Mouse (Mus musculus): ENCODE data around the gene 1700013F07Rik. TPM values are rescaled to one million over a fixed set of nuclear protein-coding genes. Genes with fewer than 3 reads are reported as not detected.
"Not testable (repeated sequence)": the region's sequence is repeated elsewhere in the genome, so short reads cannot be mapped to it uniquely, and the experiment has no call there.

Gene 1700013F07Rik
- polyA plus RNA-seq, 1 experiment: 0.17 TPM

GRCm38 (mm10) chr3:108567990-108568877, 34.3 kb downstream of the 1700013F07Rik start:
- peak; percentile 20 for DNase-seq
- peaks cover 7% of the 10 kb centered on the region; the same call in 1 of the 2 replicates for H3K4me1 ChIP-seq (ENCODE audit: control insufficient read depth, insufficient read depth, low read length)
- H3K27me3 ChIP-seq (replicated peaks; ENCODE audit: control insufficient read depth, insufficient read depth, low read length): no peaks in the 10 kb centered on the region
- H3K4me3 ChIP-seq (ENCODE audit: insufficient read depth, low read depth, low read length): no peak overlapping the region
- WGBS: 60% methylated on average over 15 of the region's 15 CpGs
- no peak overlapping the region for H3K27ac ChIP-seq (ENCODE audit: insufficient read depth, low read depth, low read length)
- TF ChIP-seq POLR2A (IDR thresholded peaks at IDR 0.05; ENCODE audit: low read depth, low read length) (no peak), CTCF (conservative IDR thresholded peaks at IDR 0.05; ENCODE audit: insufficient read depth, insufficient read length, low read depth, low read length) (no peak)
- no peaks in the 10 kb centered on the region for H3K36me3 ChIP-seq (ENCODE audit: control insufficient read depth, insufficient read depth, low read length)

- H3K4me3 ChIP-seq (ENCODE audit: insufficient read depth, low read depth, low read length); H3K4me1 ChIP-seq (ENCODE audit: control insufficient read depth, insufficient read depth, low read length); H3K36me3 ChIP-seq (ENCODE audit: control insufficient read depth, insufficient read depth, low read length); H3K27me3 ChIP-seq (replicated peaks; ENCODE audit: control insufficient read depth, insufficient read depth, low read length); H3K27ac ChIP-seq (ENCODE audit: insufficient read depth, low read depth, low read length): not testable (repeated sequence)
- DNase-seq: peak; percentile 67
- WGBS: 29% methylated on average over 3 of the region's 3 CpGs
Observed at GRCm38 (mm10) chr3:108569636-108570035, 35.7 kb downstream of the 1700013F07Rik start.

- Histone ChIP-seq H3K4me3 (ENCODE audit: insufficient read depth, low read depth, low read length) (no peak overlapping the region), H3K27me3 (replicated peaks; ENCODE audit: control insufficient read depth, insufficient read depth, low read length) (no peaks in the 10 kb centered on the region), H3K4me1 (ENCODE audit: control insufficient read depth, insufficient read depth, low read length) (peaks cover 7% of the 10 kb centered on the region; the same call in 1 of the 2 replicates), H3K27ac (ENCODE audit: insufficient read depth, low read depth, low read length) (no peak overlapping the region), H3K36me3 (ENCODE audit: control insufficient read depth, insufficient read depth, low read length) (no peaks in the 10 kb centered on the region)
- DNase-seq: no peak
- WGBS: 90% methylated on average over 14 of the region's 14 CpGs
- TF ChIP-seq POLR2A (IDR thresholded peaks at IDR 0.05; ENCODE audit: low read depth, low read length) (no peak), CTCF (conservative IDR thresholded peaks at IDR 0.05; ENCODE audit: insufficient read depth, insufficient read length, low read depth, low read length) (no peak)
Observed at GRCm38 (mm10) chr3:108570813-108571212, 36.9 kb downstream of the 1700013F07Rik start.

- peak within 1 kb of the TSS; percentile 48 for H3K27ac ChIP-seq (ENCODE audit: insufficient read depth, low read depth, low read length)
- no peak for TF ChIP-seq CTCF (conservative IDR thresholded peaks at IDR 0.05; ENCODE audit: insufficient read depth, insufficient read length, low read depth, low read length)
- TF ChIP-seq POLR2A (IDR thresholded peaks at IDR 0.05; ENCODE audit: low read depth, low read length): peak; percentile 100
- peak within 1 kb of the TSS; percentile 75 for H3K4me3 ChIP-seq (ENCODE audit: insufficient read depth, low read depth, low read length)
- WGBS: under 1% methylated on average over 42 of the region's 42 CpGs
- no peaks in the 10 kb centered on the region for H3K36me3 ChIP-seq (ENCODE audit: control insufficient read depth, insufficient read depth, low read length)
- no peaks in the 10 kb centered on the region for H3K27me3 ChIP-seq (replicated peaks; ENCODE audit: control insufficient read depth, insufficient read depth, low read length)
- peak; percentile 98 for DNase-seq
- H3K4me1 ChIP-seq (ENCODE audit: control insufficient read depth, insufficient read depth, low read length): peaks cover 7% of the 10 kb centered on the region; the same call in 1 of the 2 replicates
Observed at GRCm38 (mm10) chr3:108571443-108572294, 37.7 kb downstream of the 1700013F07Rik start, which contains the start of gene Taf13. TSS of gene Taf13 (plus strand) at chr3:108571698.

- 36% methylated on average over 18 of the region's 18 CpGs for WGBS
- Histone ChIP-seq H3K27ac (ENCODE audit: insufficient read depth, low read depth, low read length) (no peak overlapping the region), H3K27me3 (replicated peaks; ENCODE audit: control insufficient read depth, insufficient read depth, low read length) (no peaks in the 10 kb centered on the region), H3K4me1 (ENCODE audit: control insufficient read depth, insufficient read depth, low read length) (peaks cover 7% of the 10 kb centered on the region; the same call in 1 of the 2 replicates), H3K4me3 (ENCODE audit: insufficient read depth, low read depth, low read length) (peak overlapping the region; percentile 75), H3K36me3 (ENCODE audit: control insufficient read depth, insufficient read depth, low read length) (no peaks in the 10 kb centered on the region)
- TF ChIP-seq CTCF (conservative IDR thresholded peaks at IDR 0.05; ENCODE audit: insufficient read depth, insufficient read length, low read depth, low read length): no peak
- no peak for TF ChIP-seq POLR2A (IDR thresholded peaks at IDR 0.05; ENCODE audit: low read depth, low read length)
- DNase-seq: peak; percentile 3
Observed at GRCm38 (mm10) chr3:108572309-108573010, 38.5 kb downstream of the 1700013F07Rik start.

- Histone ChIP-seq H3K27me3 (replicated peaks; ENCODE audit: control insufficient read depth, insufficient read depth, low read length) (no peaks in the 10 kb centered on the region), H3K27ac (ENCODE audit: insufficient read depth, low read depth, low read length) (no peak overlapping the region), H3K4me3 (ENCODE audit: insufficient read depth, low read depth, low read length) (no peak overlapping the region), H3K4me1 (ENCODE audit: control insufficient read depth, insufficient read depth, low read length) (peaks cover 7% of the 10 kb centered on the region; the same call in 1 of the 2 replicates), H3K36me3 (ENCODE audit: control insufficient read depth, insufficient read depth, low read length) (no peaks in the 10 kb centered on the region)
- no peak for DNase-seq
- 83% methylated on average over 5 of the region's 5 CpGs for WGBS
- TF ChIP-seq POLR2A (IDR thresholded peaks at IDR 0.05; ENCODE audit: low read depth, low read length): no peak
- TF ChIP-seq CTCF (conservative IDR thresholded peaks at IDR 0.05; ENCODE audit: insufficient read depth, insufficient read length, low read depth, low read length): no peak
Observed at GRCm38 (mm10) chr3:108574018-108574417, 40.1 kb downstream of the 1700013F07Rik start.

Measured in kidney, adult 2 months (tissue).